Mouse (Mus musculus) forebrain, embryonic 14.5 days (tissue): ENCODE results near the gene Rapgefl1. TPM values are rescaled to one million over a fixed set of nuclear protein-coding genes. Genes with fewer than 3 reads are reported as not detected.

ENCODE experiments used
- ATAC-seq: fragments of 200-750 bp; cut with Nextera tagmentation; 2 replicates; pipeline ENCODE4 v1.8.0; 2017; ENCODE audit warnings: mild to moderate bottlenecking, moderate library complexity
- DNase-seq: peaks from one replicate; pipeline ENCODE4 v3.0.0-alpha.2; 2015; ENCODE audit warnings: low spot score
- H3K27ac ChIP-seq: fragments of 300-500 bp; sonication (generic); 2 replicates; pipeline ENCODE4 v1.5.1; 2014; ENCODE audit warnings: low read depth, mild to moderate bottlenecking, control low read depth, low read length, moderate library complexity
- H3K27me3 ChIP-seq: fragments of 300-500 bp; sonication (generic); replicated peaks from 2 replicates; pipeline ENCODE4 v1.6.1; 2014; ENCODE audit warnings: low read length, control low read depth, mixed read lengths; ENCODE audit not compliant: control insufficient read depth, insufficient read depth
- H3K36me3 ChIP-seq: fragments of 300-500 bp; sonication (generic); 2 replicates; pipeline ENCODE4 v1.6.1; 2014; ENCODE audit warnings: low read length, control low read depth; ENCODE audit not compliant: control insufficient read depth, insufficient read depth
- H3K4me1 ChIP-seq: fragments of 300-500 bp; sonication (generic); 2 replicates; pipeline ENCODE4 v1.6.1; 2014; ENCODE audit warnings: antibody characterized with exemption, low read length, control low read depth; ENCODE audit not compliant: control insufficient read depth, insufficient read depth
- H3K4me2 ChIP-seq: fragments of 300-500 bp; sonication (generic); 2 replicates; pipeline ENCODE4 v1.6.1; 2014; ENCODE audit warnings: mild to moderate bottlenecking, control low read depth, low read length
- H3K4me3 ChIP-seq: fragments of 300-500 bp; sonication (generic); 2 replicates; pipeline ENCODE4 v1.5.1; 2014; ENCODE audit warnings: low read depth, low read length, control low read depth
- H3K9ac ChIP-seq: fragments of 300-500 bp; sonication (generic); 2 replicates; pipeline ENCODE4 v1.6.1; 2014; ENCODE audit warnings: mild to moderate bottlenecking, low read length, control low read depth, moderate library complexity
- H3K9me3 ChIP-seq: fragments of 300-500 bp; sonication (generic); replicated peaks from 2 replicates; pipeline ENCODE4 v1.6.1; 2016; ENCODE audit warnings: low read length, control low read depth, mixed read lengths; ENCODE audit not compliant: control insufficient read depth
- WGBS: fragments of 180-500 bp; shearing (Covaris S2); extraction: QIAGEN DNeasy Blood & Tissue Kit; methylation state at CpG from one replicate; pipeline ENCODE4 v1.1.7; 2014; 5-methylcytosine and 5-hydroxymethylcytosine counted together
- polyA plus RNA-seq: library from polyadenylated mRNA; unstranded; fragments of >200 nt; fragmentation: Nextera tagmentation; extraction: Ambion mirVana; gene quantifications from 2 replicates; pipeline ENCODE4 v1.2.1, GENCODE M21; 2014

Gene Rapgefl1
- polyA plus RNA-seq, 1 experiment from 2014 or later, result 3.0 TPM

- Histone ChIP-seq H3K36me3 (no peaks in the 10 kb centered on the region), H3K9ac (no peak overlapping the region), H3K9me3 (no peaks in the 10 kb centered on the region), H3K4me2 (no peak overlapping the region), H3K27ac (no peak overlapping the region), H3K27me3 (no peaks in the 10 kb centered on the region), H3K4me3 (no peak overlapping the region), H3K4me1 (peaks cover 20% of the 10 kb centered on the region)
- DNase-seq, result no peak
- WGBS, result 7% methylated on average over 4 of the region's 4 CpGs
- ATAC-seq, result no peak
Measured at GRCm38 (mm10) chr11:98792081-98792480, 44.5 kb upstream of the Rapgefl1 start.

- peaks cover 15% of the 10 kb centered on the region for H3K36me3 ChIP-seq
- peaks cover 30% of the 10 kb centered on the region for H3K4me1 ChIP-seq
- peak overlapping the region; percentile 88 for H3K4me2 ChIP-seq
- no peaks in the 10 kb centered on the region for H3K27me3 ChIP-seq
- WGBS, result under 1% methylated on average over 19 of the region's 30 CpGs
- peak; percentile 81 for DNase-seq
- peak; percentile 53 for ATAC-seq
- peak overlapping the region; percentile 100 for H3K27ac ChIP-seq
- peak overlapping the region; percentile 100 for H3K4me3 ChIP-seq
- no peaks in the 10 kb centered on the region for H3K9me3 ChIP-seq
- H3K9ac ChIP-seq, result peak overlapping the region; percentile 100
Measured at GRCm38 (mm10) chr11:98794469-98795014, 42.0 kb upstream of the Rapgefl1 start.

DNA sequence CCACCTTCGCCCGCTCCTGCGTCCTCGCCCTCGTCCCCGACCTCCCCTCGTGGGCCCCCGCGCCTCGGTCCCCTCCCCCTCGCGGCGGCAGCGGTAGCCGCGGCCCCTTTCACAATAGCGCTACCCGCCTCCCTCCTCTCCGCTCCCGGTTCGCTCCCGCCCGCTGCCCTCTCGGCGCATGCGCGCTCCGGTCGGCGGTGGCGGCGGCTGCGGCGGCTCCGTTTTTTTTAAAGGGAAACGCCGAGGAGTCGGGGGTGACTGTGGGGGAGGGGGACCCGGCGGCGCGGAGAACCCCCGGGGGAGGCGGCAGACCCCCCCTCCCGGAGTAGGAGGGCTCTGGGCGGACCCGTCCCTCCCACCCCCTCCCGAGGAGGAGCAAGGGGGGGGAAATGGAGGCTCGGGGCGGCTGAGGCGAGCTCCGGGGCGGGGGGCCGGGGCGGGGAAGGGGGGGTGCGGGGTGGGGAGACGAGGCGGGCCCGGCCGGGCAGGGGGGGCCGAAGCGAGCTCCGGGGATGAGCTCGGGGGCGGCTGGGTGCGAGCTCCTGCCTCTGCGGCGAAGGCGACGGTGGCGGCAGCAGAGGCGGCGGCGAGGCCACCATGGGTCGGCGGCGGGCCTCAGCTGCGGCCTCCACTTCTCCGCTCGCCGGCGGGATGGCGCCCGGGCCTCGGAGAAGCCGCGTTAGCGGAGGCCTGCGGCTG lies 41.4 kb upstream of the Rapgefl1 start, which contains the start of gene Msl1:
Gene Msl1, plus strand, starts transcription at position 502 of the 699 bp plus-strand sequence.
- peaks cover 21% of the 10 kb centered on the region for H3K36me3 ChIP-seq
- H3K4me2 ChIP-seq, result peak within 1 kb of the TSS; percentile 88
- DNase-seq, result peak; percentile 92
- peak; percentile 70 for ATAC-seq
- no peaks in the 10 kb centered on the region for H3K9me3 ChIP-seq
- WGBS, result under 1% methylated on average over 50 of the region's 89 CpGs
- H3K4me3 ChIP-seq, result peak within 1 kb of the TSS; percentile 100
- peak within 1 kb of the TSS; percentile 100 for H3K9ac ChIP-seq
- H3K27me3 ChIP-seq, result no peaks in the 10 kb centered on the region
- H3K4me1 ChIP-seq, result peaks cover 26% of the 10 kb centered on the region
- H3K27ac ChIP-seq, result peak within 1 kb of the TSS; percentile 100

GRCm38 (mm10) chr11:98795714-98796514 lies 40.7 kb upstream of the Rapgefl1 start:
- ATAC-seq (peak; percentile 19), DNase-seq (peak; percentile 58)
- peaks cover 28% of the 10 kb centered on the region for H3K36me3 ChIP-seq
- H3K4me1 ChIP-seq, result peaks cover 26% of the 10 kb centered on the region
- H3K4me2 ChIP-seq, result peak overlapping the region; percentile 88
- H3K9ac ChIP-seq, result peak overlapping the region; percentile 100
- peak overlapping the region; percentile 100 for H3K27ac ChIP-seq
- H3K9me3 ChIP-seq, result no peaks in the 10 kb centered on the region
- H3K27me3 ChIP-seq, result no peaks in the 10 kb centered on the region
- under 1% methylated on average over 70 of the region's 74 CpGs for WGBS
- H3K4me3 ChIP-seq, result peak overlapping the region; percentile 100

- peak; percentile 57 for ATAC-seq
- Histone ChIP-seq H3K9ac (peak overlapping the region; percentile 100), H3K4me1 (peaks cover 26% of the 10 kb centered on the region), H3K9me3 (no peaks in the 10 kb centered on the region), H3K4me2 (peak overlapping the region; percentile 88), H3K27me3 (no peaks in the 10 kb centered on the region), H3K27ac (peak overlapping the region; percentile 100), H3K36me3 (peaks cover 36% of the 10 kb centered on the region), H3K4me3 (peak overlapping the region; percentile 100)
- WGBS, result 4% methylated on average over 23 of the region's 23 CpGs
- DNase-seq, result peak; percentile 92
Measured at GRCm38 (mm10) chr11:98796515-98797216, 39.9 kb upstream of the Rapgefl1 start.

DNA sequence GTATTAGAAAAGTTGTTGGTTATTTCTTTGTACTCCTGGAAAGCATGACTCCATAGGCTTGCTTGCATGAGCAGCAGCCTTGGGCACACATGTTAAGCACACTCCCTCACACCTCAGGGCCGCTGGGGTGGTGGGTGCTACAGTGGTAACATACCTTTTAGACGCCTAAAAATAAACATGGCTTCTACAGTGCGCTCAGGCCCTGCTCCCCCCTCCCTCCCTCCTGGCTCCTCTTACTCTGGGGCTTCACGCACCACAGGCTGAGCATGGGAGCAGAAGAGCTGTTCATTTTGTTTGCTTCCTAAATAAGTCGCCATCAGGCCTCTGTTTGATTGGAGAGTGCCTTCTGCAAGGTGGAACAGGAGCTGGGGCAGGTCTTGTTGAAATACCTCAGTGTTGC lies 39.3 kb upstream of the Rapgefl1 start:
- peak overlapping the region; percentile 88 for H3K4me2 ChIP-seq
- peaks cover 26% of the 10 kb centered on the region for H3K4me1 ChIP-seq
- peaks cover 42% of the 10 kb centered on the region for H3K36me3 ChIP-seq
- 12% methylated on average over 5 of the region's 5 CpGs for whole genome bisulfite sequencing
- H3K9me3 ChIP-seq, result no peaks in the 10 kb centered on the region
- DNase-seq, result no peak
- H3K9ac ChIP-seq, result peak overlapping the region; percentile 100
- H3K27me3 ChIP-seq, result no peaks in the 10 kb centered on the region
- H3K4me3 ChIP-seq, result peak overlapping the region; percentile 100
- ATAC-seq, result no peak
- H3K27ac ChIP-seq, result no peak overlapping the region

DNA sequence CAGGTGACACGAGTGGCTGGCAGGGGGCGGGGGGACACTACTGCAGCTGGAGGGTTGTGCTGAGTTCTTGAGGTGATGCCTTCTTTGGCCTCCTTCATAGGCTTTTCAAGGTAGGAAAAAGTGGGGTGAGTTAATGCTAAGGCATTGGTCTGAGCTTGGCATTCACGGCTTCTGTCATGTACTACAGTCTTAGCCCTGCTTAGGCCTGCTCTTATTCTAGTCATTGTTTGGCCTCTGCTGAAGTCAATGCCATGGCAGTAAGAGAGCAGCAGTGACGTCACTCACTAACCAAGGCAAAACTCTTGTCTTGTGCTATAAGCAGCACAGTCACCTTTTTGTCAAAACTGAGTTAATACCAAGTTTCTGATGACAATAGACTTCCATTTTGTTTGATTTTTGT lies 38.7 kb upstream of the Rapgefl1 start:
- no peaks in the 10 kb centered on the region for H3K27me3 ChIP-seq
- no peak for ATAC-seq
- peaks cover 26% of the 10 kb centered on the region for H3K4me1 ChIP-seq
- no peaks in the 10 kb centered on the region for H3K9me3 ChIP-seq
- H3K27ac ChIP-seq, result no peak overlapping the region
- H3K9ac ChIP-seq, result peak overlapping the region; percentile 100
- H3K4me3 ChIP-seq, result peak overlapping the region; percentile 100
- no peak for DNase-seq
- peak overlapping the region; percentile 88 for H3K4me2 ChIP-seq
- peaks cover 48% of the 10 kb centered on the region for H3K36me3 ChIP-seq
- 35% methylated on average over 4 of the region's 4 CpGs for WGBS

- no peaks in the 10 kb centered on the region for H3K27me3 ChIP-seq
- H3K9ac ChIP-seq, result no peak within 1 kb of the TSS
- DNase-seq, result no peak
- no peak within 1 kb of the TSS for H3K4me3 ChIP-seq
- peaks cover 86% of the 10 kb centered on the region for H3K36me3 ChIP-seq
- H3K4me1 ChIP-seq, result no peaks in the 10 kb centered on the region; the same call in 1 of the 2 replicates
- ATAC-seq, result no peak
- H3K27ac ChIP-seq, result no peak within 1 kb of the TSS
- H3K9me3 ChIP-seq, result no peaks in the 10 kb centered on the region
- WGBS, result 95% methylated on average over 5 of the region's 5 CpGs
- H3K4me2 ChIP-seq, result no peak within 1 kb of the TSS
Measured at GRCm38 (mm10) chr11:98804605-98805004, 32.0 kb upstream of the Rapgefl1 start, which contains the start of gene Casc3. Gene Casc3 (plus strand): TSS chr11:98804905.
